Mouse (Mus musculus): Measurements from ENCODE around the gene Slc25a12. TPM values are rescaled to one million over a fixed set of nuclear protein-coding genes. Genes with fewer than 3 reads are reported as not detected.
A peak's percentile ranks its signal among the peaks of the same experiment; 100 is the strongest.

Gene Slc25a12
- total and polyA plus RNA-seq, 2 experiments from 2014 or later, result 122 to 158 TPM

DNA sequence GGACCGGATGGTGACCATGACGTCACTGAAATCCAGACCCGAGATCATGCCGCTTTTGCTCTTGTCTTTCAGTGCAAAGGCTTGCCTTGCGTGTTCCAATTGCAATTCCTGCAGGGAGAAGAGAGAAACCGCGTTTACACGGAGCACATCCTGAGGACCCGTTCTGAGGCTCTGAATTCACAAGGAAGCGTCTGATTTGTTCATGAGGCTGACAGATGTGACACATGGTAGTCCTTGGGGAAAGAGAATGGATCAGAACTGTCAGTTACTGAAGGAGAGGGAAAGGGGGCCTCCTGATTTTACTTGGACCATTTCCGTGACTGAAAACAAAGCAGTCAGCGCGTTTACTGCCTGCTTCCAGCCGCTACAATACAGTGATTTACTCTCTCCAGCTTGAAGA, 52.5 kb downstream of the Slc25a12 start:
- Histone ChIP-seq H3K4me2 (ENCODE audit: low read depth, low read length) (no peak overlapping the region), H3K9ac (replicated peaks; ENCODE audit: low read length) (no peak overlapping the region), H3K9me3 (ENCODE audit: low read length) (no peaks in the 10 kb centered on the region), H3K27ac (peak overlapping the region; percentile 11; the same call in 1 of the 2 replicates), H3K4me1 (ENCODE audit: insufficient read depth, low read length) (no peaks in the 10 kb centered on the region), H3K36me3 (ENCODE audit: insufficient read depth, low read length) (peaks cover 45% of the 10 kb centered on the region), H3K27me3 (ENCODE audit: insufficient read depth, low read length) (no peaks in the 10 kb centered on the region), H3K4me3 (ENCODE audit: low read length) (no peak overlapping the region)
- 51% methylated on average over 14 of the region's 14 CpGs for WGBS
- TF ChIP-seq CTCF (IDR thresholded peaks at IDR 0.05; ENCODE audit: low read depth), result no peak
- ATAC-seq, result no peak
- no peak for DNase-seq (ENCODE audit: low spot score)

DNA sequence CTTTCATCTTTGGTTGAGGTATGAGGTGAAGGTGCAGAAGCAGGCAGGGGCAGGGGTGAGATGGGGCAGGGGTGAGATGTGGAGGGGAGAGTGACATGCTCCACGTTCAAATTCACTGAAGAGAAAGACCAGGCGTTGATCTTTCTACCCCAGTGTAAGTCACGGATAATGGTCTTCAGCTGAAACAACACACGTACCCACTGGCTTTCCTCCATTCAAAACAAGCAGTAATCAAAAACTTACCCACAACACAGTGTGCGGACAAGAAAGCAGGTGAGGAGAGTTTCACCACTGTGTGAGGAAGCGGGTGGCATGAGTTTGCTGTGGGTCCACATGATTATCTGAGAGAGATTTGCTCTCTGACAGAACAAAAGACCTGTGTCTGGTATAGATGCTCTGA, 53.5 kb downstream of the Slc25a12 start:
- Histone ChIP-seq H3K9me3 (ENCODE audit: low read length) (no peaks in the 10 kb centered on the region), H3K4me2 (ENCODE audit: low read depth, low read length) (no peak overlapping the region), H3K9ac (replicated peaks; ENCODE audit: low read length) (no peak overlapping the region), H3K4me3 (ENCODE audit: low read length) (no peak overlapping the region), H3K36me3 (ENCODE audit: insufficient read depth, low read length) (peaks cover 45% of the 10 kb centered on the region), H3K4me1 (ENCODE audit: insufficient read depth, low read length) (no peaks in the 10 kb centered on the region), H3K27me3 (ENCODE audit: insufficient read depth, low read length) (no peaks in the 10 kb centered on the region), H3K27ac (no peak overlapping the region)
- no peak for TF ChIP-seq CTCF (IDR thresholded peaks at IDR 0.05; ENCODE audit: low read depth)
- DNase-seq (ENCODE audit: low spot score) (no peak), ATAC-seq (no peak)
- 84% methylated on average over 6 of the region's 6 CpGs for WGBS

DNA sequence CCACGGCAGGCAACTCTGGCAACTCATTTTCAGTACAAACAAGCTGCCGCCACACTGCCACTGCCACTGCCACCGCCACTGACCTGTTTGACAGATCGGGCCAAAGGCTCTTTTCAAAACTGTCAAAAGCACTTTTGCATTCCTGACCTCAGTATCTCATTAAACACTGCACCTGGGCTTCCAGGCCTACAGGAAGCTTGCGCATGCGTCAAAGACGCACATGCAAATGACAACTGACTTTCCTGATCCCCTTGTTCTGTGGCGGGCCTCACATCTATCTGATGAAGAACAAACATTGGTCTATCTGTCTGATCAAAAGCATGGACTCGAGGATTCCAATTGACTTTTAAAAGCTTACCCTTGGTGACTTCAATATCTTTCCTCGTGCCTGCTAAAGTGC, 55.5 kb downstream of the Slc25a12 start:
- peaks cover 43% of the 10 kb centered on the region for H3K36me3 ChIP-seq (ENCODE audit: insufficient read depth, low read length)

DNA sequence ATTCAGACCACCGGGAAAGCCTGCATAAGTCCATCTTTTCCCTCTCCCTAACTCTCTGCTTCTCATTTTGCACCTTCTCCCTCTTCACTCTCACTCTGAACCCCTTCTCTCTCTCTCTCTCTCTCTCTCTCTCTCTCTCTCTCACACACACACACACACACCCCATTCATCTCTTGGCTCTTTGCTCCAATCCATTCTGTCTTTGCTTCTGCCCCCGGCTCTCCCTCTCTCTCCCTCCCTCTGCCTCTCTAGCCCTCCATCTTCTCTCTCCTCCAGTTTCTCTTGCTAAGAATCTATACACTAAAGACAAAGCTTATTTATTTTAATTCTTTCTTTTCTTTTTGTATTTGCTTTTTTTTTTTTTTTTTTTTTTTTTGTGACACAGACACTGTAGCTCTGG, 57.8 kb downstream of the Slc25a12 start:
- 48% methylated on average over 2 of the region's 2 CpGs for WGBS
- no peak for ATAC-seq

More for the DNA sequence above, 55.5 kb downstream of the Slc25a12 start:
- ATAC-seq (no peak), DNase-seq (ENCODE audit: low spot score) (no peak)
- H3K4me1 ChIP-seq (ENCODE audit: insufficient read depth, low read length), result no peaks in the 10 kb centered on the region
- no peak for TF ChIP-seq CTCF (IDR thresholded peaks at IDR 0.05; ENCODE audit: low read depth)
- no peaks in the 10 kb centered on the region for H3K9me3 ChIP-seq (ENCODE audit: low read length)
- H3K27me3 ChIP-seq (ENCODE audit: insufficient read depth, low read length), result no peaks in the 10 kb centered on the region
- no peak overlapping the region for H3K9ac ChIP-seq (replicated peaks; ENCODE audit: low read length)
- no peak overlapping the region for H3K4me3 ChIP-seq (ENCODE audit: low read length)
- no peak overlapping the region for H3K4me2 ChIP-seq (ENCODE audit: low read depth, low read length)
- 74% methylated on average over 10 of the region's 10 CpGs for WGBS
- H3K27ac ChIP-seq, result no peak overlapping the region

DNA sequence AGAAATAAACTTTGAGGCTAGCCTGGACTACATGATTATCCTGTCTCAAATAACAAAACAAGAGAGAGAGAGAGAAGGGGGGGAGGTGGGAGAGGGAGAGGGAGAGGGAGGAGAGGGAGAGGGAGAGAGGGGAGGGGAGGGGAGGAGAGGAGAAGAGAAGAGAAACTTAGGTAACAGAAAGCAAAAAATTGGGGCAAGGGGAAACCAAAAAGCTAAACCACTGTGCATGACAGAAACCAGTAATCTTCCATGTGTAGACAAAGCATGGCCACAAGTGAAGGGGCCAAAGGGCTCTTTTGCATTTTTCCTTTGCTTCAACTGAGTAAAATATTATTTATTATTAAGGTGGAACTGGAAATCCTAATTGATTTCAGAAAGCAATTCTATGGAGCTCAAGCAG, 61.2 kb downstream of the Slc25a12 start:
- ATAC-seq (no peak), DNase-seq (ENCODE audit: low spot score) (no peak)
- Histone ChIP-seq H3K36me3 (ENCODE audit: insufficient read depth, low read length) (peaks cover 25% of the 10 kb centered on the region; the same call in 1 of the 2 replicates), H3K4me2 (ENCODE audit: low read depth, low read length) (no peak overlapping the region), H3K4me1 (ENCODE audit: insufficient read depth, low read length) (no peaks in the 10 kb centered on the region), H3K9me3 (ENCODE audit: low read length) (no peaks in the 10 kb centered on the region), H3K9ac (replicated peaks; ENCODE audit: low read length) (no peak overlapping the region), H3K4me3 (ENCODE audit: low read length) (no peak overlapping the region), H3K27ac (no peak overlapping the region), H3K27me3 (ENCODE audit: insufficient read depth, low read length) (no peaks in the 10 kb centered on the region)
- no peak for TF ChIP-seq CTCF (IDR thresholded peaks at IDR 0.05; ENCODE audit: low read depth)

More for the DNA sequence above, 57.8 kb downstream of the Slc25a12 start:
- no peak overlapping the region for H3K9ac ChIP-seq (replicated peaks; ENCODE audit: low read length)
- H3K4me3 ChIP-seq (ENCODE audit: low read length), result no peak overlapping the region
- H3K4me1 ChIP-seq (ENCODE audit: insufficient read depth, low read length), result no peaks in the 10 kb centered on the region
- no peak overlapping the region for H3K4me2 ChIP-seq (ENCODE audit: low read depth, low read length)
- no peak for TF ChIP-seq CTCF (IDR thresholded peaks at IDR 0.05; ENCODE audit: low read depth)
- no peak overlapping the region for H3K27ac ChIP-seq
- peaks cover 46% of the 10 kb centered on the region for H3K36me3 ChIP-seq (ENCODE audit: insufficient read depth, low read length)
- H3K27me3 ChIP-seq (ENCODE audit: insufficient read depth, low read length), result no peaks in the 10 kb centered on the region
- H3K9me3 ChIP-seq (ENCODE audit: low read length), result no peaks in the 10 kb centered on the region
- DNase-seq (ENCODE audit: low spot score), result no peak

DNA sequence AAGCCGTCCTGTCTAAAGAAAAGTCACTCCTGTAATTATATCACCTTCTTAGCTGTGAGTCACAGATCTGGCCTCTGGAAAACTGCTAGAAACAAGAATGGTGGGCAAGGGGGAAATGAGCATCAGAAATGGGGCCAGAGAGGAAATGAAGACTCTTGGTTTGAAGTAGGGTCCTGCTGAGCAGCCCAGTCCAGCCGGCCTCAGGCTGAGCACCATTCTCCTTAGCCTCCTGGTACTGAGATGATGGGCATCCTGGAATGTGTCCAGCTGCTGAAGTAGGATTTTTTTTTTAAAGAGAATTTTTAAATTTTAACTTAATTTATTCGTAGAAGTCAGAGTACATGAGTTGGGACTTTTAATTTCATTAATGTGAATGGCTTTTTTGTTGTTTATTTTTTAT, 62.7 kb downstream of the Slc25a12 start:
- 37% methylated on average over 3 of the region's 3 CpGs for WGBS
- ATAC-seq, result no peak
- no peak overlapping the region for H3K27ac ChIP-seq
- no peak overlapping the region for H3K9ac ChIP-seq (replicated peaks; ENCODE audit: low read length)
- peaks cover 16% of the 10 kb centered on the region; the same call in 1 of the 2 replicates for H3K36me3 ChIP-seq (ENCODE audit: insufficient read depth, low read length)
- H3K4me3 ChIP-seq (ENCODE audit: low read length), result no peak overlapping the region
- H3K9me3 ChIP-seq (ENCODE audit: low read length), result no peaks in the 10 kb centered on the region
- no peaks in the 10 kb centered on the region for H3K27me3 ChIP-seq (ENCODE audit: insufficient read depth, low read length)
- TF ChIP-seq CTCF (IDR thresholded peaks at IDR 0.05; ENCODE audit: low read depth), result no peak
- DNase-seq (ENCODE audit: low spot score), result peak; percentile 42
- no peak overlapping the region for H3K4me2 ChIP-seq (ENCODE audit: low read depth, low read length)
- H3K4me1 ChIP-seq (ENCODE audit: insufficient read depth, low read length), result no peaks in the 10 kb centered on the region

DNA sequence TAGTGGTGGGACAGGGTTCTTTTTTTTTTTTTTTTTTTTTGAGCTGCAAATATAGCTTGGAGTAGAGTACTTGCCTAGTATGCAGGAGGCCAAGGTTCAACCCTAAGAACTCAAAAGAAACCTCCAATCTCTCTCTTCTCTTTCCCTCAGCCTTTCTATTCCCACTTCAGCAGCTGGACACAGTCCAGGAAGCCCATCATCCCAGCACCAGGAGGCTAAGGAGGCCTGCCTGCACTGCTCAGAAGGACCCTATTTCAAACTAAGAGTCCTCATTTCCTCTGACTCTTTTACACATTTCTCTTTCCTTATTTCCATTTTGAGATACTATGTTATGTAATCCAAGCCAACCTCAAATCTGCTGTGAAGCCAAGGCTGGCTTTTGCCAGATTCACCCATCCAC, 64.3 kb downstream of the Slc25a12 start:
- no peaks in the 10 kb centered on the region for H3K4me1 ChIP-seq (ENCODE audit: insufficient read depth, low read length)
- H3K27me3 ChIP-seq (ENCODE audit: insufficient read depth, low read length), result no peaks in the 10 kb centered on the region
- H3K9ac ChIP-seq (replicated peaks; ENCODE audit: low read length), result no peak overlapping the region
- H3K4me3 ChIP-seq (ENCODE audit: low read length), result no peak overlapping the region
- no peaks in the 10 kb centered on the region for H3K9me3 ChIP-seq (ENCODE audit: low read length)
- no peak overlapping the region for H3K4me2 ChIP-seq (ENCODE audit: low read depth, low read length)
- DNase-seq (ENCODE audit: low spot score) (peak; percentile 52), ATAC-seq (no peak)
- TF ChIP-seq CTCF (IDR thresholded peaks at IDR 0.05; ENCODE audit: low read depth), result no peak
- H3K36me3 ChIP-seq (ENCODE audit: insufficient read depth, low read length), result peaks cover 16% of the 10 kb centered on the region; the same call in 1 of the 2 replicates
- no peak overlapping the region for H3K27ac ChIP-seq
